Mouse (Mus musculus) stomach, postnatal 0 days (tissue): ENCODE results near the gene Rgmb.

Experiments used
- CTCF ChIP-seq: IDR thresholded peaks from 2 replicates; pipeline ENCODE4 v1.5.1; 2016; ENCODE audit warnings: antibody characterized with exemption, low read depth, mild to moderate bottlenecking, moderate library complexity
- EP300 ChIP-seq: optimal IDR thresholded peaks from 2 replicates; pipeline ENCODE3; 2016; ENCODE audit warnings: antibody characterized with exemption

- no peak for TF ChIP-seq CTCF
- no peak for TF ChIP-seq EP300
Observed at GRCm38 (mm10) chr17:15808468-15809374, 22.1 kb downstream of the Rgmb start.
